8 mouse cellular contexts compared by ENCODE assay signal in the genomic region with DNA sequence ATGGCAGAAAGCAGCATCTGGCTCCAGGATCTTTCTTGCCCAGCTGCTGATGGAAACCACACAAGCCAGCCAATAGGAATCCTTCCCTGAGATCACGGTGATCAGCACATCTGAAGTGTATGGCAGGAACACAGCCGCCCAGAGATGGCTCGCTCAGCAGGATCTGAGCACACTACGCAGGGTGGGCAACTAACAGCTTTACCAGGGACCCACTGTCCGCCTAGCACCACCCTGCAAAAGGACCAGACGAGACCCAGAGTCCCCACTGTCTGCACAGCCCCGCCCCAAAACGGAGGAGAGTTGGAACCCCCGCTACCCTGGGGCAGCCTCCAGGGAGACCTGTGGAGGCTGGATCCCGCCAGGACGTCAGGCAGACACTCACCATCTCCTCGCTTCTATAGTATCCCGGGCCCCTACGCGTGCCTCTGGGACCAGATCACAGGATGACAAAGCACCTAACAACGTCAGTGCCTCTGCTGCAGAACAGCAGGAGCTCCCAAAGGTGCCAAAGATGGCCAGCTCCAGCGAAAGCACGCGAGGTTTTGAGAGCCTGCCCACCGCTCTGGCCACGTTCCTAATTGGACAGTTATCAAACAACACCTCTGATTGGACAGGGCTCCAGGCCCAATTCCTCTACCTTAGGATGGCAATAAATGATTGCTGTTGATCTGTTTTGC. TPM values are rescaled to one million over a fixed set of nuclear protein-coding genes. Genes with fewer than 3 reads are reported as not detected.
DNase-seq lines count a peak whose midpoint lies in the region; ATAC-seq and TF ChIP-seq lines count a peak whose summit lies in the region.

TSS of gene Zfp941 (minus strand) at position 526 of the 677 bp plus-strand sequence.

- WGBS in embryonic facial prominence, embryonic 13.5 days = under 1% methylated on average over 21 of the region's 21 CpGs
- 2% methylated on average over 21 of the region's 21 CpGs for WGBS in lung, postnatal 0 days

- H3K9me3 ChIP-seq in embryonic facial prominence, embryonic 13.5 days = no peaks in the 10 kb centered on the region
- no peaks in the 10 kb centered on the region for H3K9me3 ChIP-seq in lung, postnatal 0 days (ENCODE audit: low read length)

- H3K27me3 ChIP-seq in embryonic facial prominence, embryonic 13.5 days = peaks cover 13% of the 10 kb centered on the region; the same call in 1 of the 2 replicates
- no peaks in the 10 kb centered on the region for H3K27me3 ChIP-seq in lung, postnatal 0 days (replicated peaks; ENCODE audit: insufficient read depth, low read length)

- DNase-seq in 3T3-L1 (ENCODE audit: low read depth, low spot score) = peak; percentile 38
- peak; percentile 50 to 63 for DNase-seq in adrenal gland, postnatal 36 days
- DNase-seq in layer of hippocampus, postnatal 14 days (ENCODE audit: low spot score in 2 of 2) = peak; percentile 49 to 61
- peak; percentile 30 for DNase-seq in lung, postnatal 0 days (ENCODE audit: low spot score)
- peak; percentile 82 to 89 for DNase-seq in right cerebral cortex, postnatal 10 days (ENCODE audit: low spot score in 2 of 2)

- peak within 1 kb of the TSS; percentile 69 for H3K9ac ChIP-seq in embryonic facial prominence, embryonic 13.5 days
- no peak within 1 kb of the TSS for H3K9ac ChIP-seq in lung, postnatal 0 days (replicated peaks; ENCODE audit: low read depth)

- H3K27ac ChIP-seq in embryonic facial prominence, embryonic 13.5 days = no peak within 1 kb of the TSS
- no peak within 1 kb of the TSS for H3K27ac ChIP-seq in lung, postnatal 0 days (ENCODE audit: low read length)

- no peak for TF ChIP-seq EP300 in lung, postnatal 0 days (IDR thresholded peaks at IDR 0.05)

- peak within 1 kb of the TSS; percentile 82 for H3K4me2 ChIP-seq in embryonic facial prominence, embryonic 13.5 days
- peak within 1 kb of the TSS; percentile 56 for H3K4me2 ChIP-seq in lung, postnatal 0 days (replicated peaks; ENCODE audit: low read depth, low read length)

- H3K36me3 ChIP-seq in embryonic facial prominence, embryonic 13.5 days = no peaks in the 10 kb centered on the region
- no peaks in the 10 kb centered on the region for H3K36me3 ChIP-seq in lung, postnatal 0 days (ENCODE audit: insufficient read depth, low read length)

- 0 out of 2 replicates have a peak, but pooled peaks have one; percentile 37 for ATAC-seq in embryonic facial prominence, embryonic 13.5 days (ENCODE audit: insufficient number of reproducible peaks, insufficient read depth, low FRiP score, low TSS enrichment, low read depth)
- peak; percentile 77 to 95 for ATAC-seq in hematopoietic stem cell, adult 5-6 weeks (replicated peaks in 1 of 2; ENCODE audit: insufficient read depth in 1 of 2, low FRiP score in 2 of 2, low TSS enrichment in 1 of 2, low read depth in 1 of 2, poor library complexity in 2 of 2, severe bottlenecking in 2 of 2)
- ATAC-seq in lung, postnatal 0 days = peak; percentile 38
- ATAC-seq in activated CD4-positive, CD25-positive, alpha-beta regulatory T cell, adult 4 months = no peak

- H3K4me1 ChIP-seq in embryonic facial prominence, embryonic 13.5 days = peaks cover 4% of the 10 kb centered on the region
- H3K4me1 ChIP-seq in lung, postnatal 0 days (ENCODE audit: insufficient read depth, low read depth, low read length) = no peaks in the 10 kb centered on the region

- H3K4me3 ChIP-seq in embryonic facial prominence, embryonic 13.5 days = peak within 1 kb of the TSS; percentile 55
- peak within 1 kb of the TSS; percentile 11; the same call in 1 of the 2 replicates for H3K4me3 ChIP-seq in lung, postnatal 0 days (ENCODE audit: low read depth, low read length)

- TF ChIP-seq CTCF in lung, postnatal 0 days (IDR thresholded peaks at IDR 0.05) = no peak

RNA-seq across cellular contexts. Expression of gene Zfp941, which starts in this region (rescaled TPM):
- total RNA-seq in adrenal gland, postnatal 36 days (2021) = 1 to 10 TPM; 2.7 to 3.4 TPM
- polyA plus RNA-seq in embryonic facial prominence, embryonic 13.5 days (2015; fragmentation: Nextera tagmentation; extraction: Ambion mirVana) = 1.7 and 2.1 TPM in 2 replicates
- 2.4 and 3.4 TPM in 2 replicates for total RNA-seq in hematopoietic stem cell, adult 5-6 weeks (2017)
- 10 to 100 TPM in 1 of 2 experiments, 1 to 10 TPM in 1; 8.0 to 11.2 TPM for total RNA-seq in layer of hippocampus, postnatal 14 days (2021)
- polyA plus RNA-seq in lung, postnatal 0 days (2015; fragmentation: Nextera tagmentation; extraction: Ambion mirVana) = 0.21 and 0.30 TPM in 2 replicates
- under 1 TPM; 0.13 to 0.23 TPM for polyA plus RNA-seq in activated CD4-positive, CD25-positive, alpha-beta regulatory T cell, adult 4 months (2017; shearing (Covaris generic))

Comparison
In these comparisons a context has a peak if more than half of its experiments do, and no peak if none do; other contexts are left out.
1. Peak in DNase-seq, ATAC-seq, H3K4me3 ChIP-seq and H3K4me2 ChIP-seq in lung, postnatal 0 days; RNA of the gene not detected or under 1 TPM.
2. DNase-seq: peak in every context shown above with its lines; median percentile 86 in right cerebral cortex, postnatal 10 days; 56 in adrenal gland, postnatal 36 days; 55 in layer of hippocampus, postnatal 14 days; 38 in 3T3-L1; 30 in lung, postnatal 0 days.